Mouse (Mus musculus): ENCODE measurements around the gene Ncor2. TPM values are rescaled to one million over a fixed set of nuclear protein-coding genes. Genes with fewer than 3 reads are reported as not detected.
A peak's percentile ranks its signal among the peaks of the same experiment; 100 is the strongest.

Gene Ncor2
- polyA plus RNA-seq, 1 experiment from 2014 or later, result 34.9 TPM

DNA sequence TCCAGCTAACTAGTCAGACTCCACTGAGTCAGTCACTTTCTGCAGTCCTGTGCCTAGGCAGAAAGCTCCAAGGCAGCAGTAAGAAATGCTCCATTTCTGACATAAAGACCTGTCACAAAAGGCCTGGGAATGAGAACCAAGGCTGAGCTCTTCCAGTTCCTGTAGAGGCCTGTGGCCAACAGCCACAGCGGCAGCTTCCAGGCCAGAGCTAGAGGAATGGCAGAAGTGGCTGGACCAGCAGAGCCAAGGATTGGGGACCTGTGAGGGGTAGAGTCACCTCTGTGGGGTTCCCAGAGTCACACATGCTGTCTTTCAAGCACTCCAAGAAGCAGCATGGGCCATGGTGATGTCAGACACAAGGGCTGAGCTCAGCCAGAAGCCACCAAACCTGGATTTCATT is 66.4 kb downstream of the Ncor2 start:
- H3K36me3 ChIP-seq, result peaks cover 77% of the 10 kb centered on the region

GRCm38 (mm10) chr5:125111137-125111536 is 67.9 kb downstream of the Ncor2 start:
- peaks cover 54% of the 10 kb centered on the region for H3K4me1 ChIP-seq
- peak overlapping the region; percentile 84 for H3K27ac ChIP-seq
- peak; percentile 35 for ATAC-seq (ENCODE audit: low FRiP score, low read depth)
- H3K4me2 ChIP-seq (replicated peaks), result 0 out of 2 replicates have a peak overlapping the region, but pooled peaks have one; percentile 10
- peaks cover 74% of the 10 kb centered on the region for H3K36me3 ChIP-seq
- 35% methylated on average over 6 of the region's 6 CpGs for WGBS
- H3K9ac ChIP-seq, result peak overlapping the region; percentile 52
- H3K4me3 ChIP-seq, result no peak overlapping the region
- H3K9me3 ChIP-seq, result peaks cover 4% of the 10 kb centered on the region; the same call in 1 of the 2 replicates
- H3K27me3 ChIP-seq, result no peaks in the 10 kb centered on the region

More for the DNA sequence above, 66.4 kb downstream of the Ncor2 start:
- peaks cover 4% of the 10 kb centered on the region; the same call in 1 of the 2 replicates for H3K9me3 ChIP-seq
- no peak for ATAC-seq (ENCODE audit: low FRiP score, low read depth)
- H3K27ac ChIP-seq, result peak overlapping the region; percentile 84
- H3K9ac ChIP-seq, result 0 out of 2 replicates have a peak overlapping the region, but pooled peaks have one; percentile 35
- peak overlapping the region; percentile 16; the same call in 1 of the 2 replicates for H3K4me2 ChIP-seq (replicated peaks)
- 61% methylated on average over 1 of the region's 1 CpGs for WGBS
- H3K27me3 ChIP-seq, result no peaks in the 10 kb centered on the region
- H3K4me3 ChIP-seq, result no peak overlapping the region
- H3K4me1 ChIP-seq, result peaks cover 49% of the 10 kb centered on the region

GRCm38 (mm10) chr5:125110722-125111121 is 68.3 kb downstream of the Ncor2 start:
- H3K9me3 ChIP-seq, result peaks cover 4% of the 10 kb centered on the region; the same call in 1 of the 2 replicates
- ATAC-seq (ENCODE audit: low FRiP score, low read depth), result no peak
- H3K4me2 ChIP-seq (replicated peaks), result 0 out of 2 replicates have a peak overlapping the region, but pooled peaks have one; percentile 10
- H3K27me3 ChIP-seq, result no peaks in the 10 kb centered on the region
- peak overlapping the region; percentile 52; the same call in 1 of the 2 replicates for H3K9ac ChIP-seq
- peak overlapping the region; percentile 84; the same call in 1 of the 2 replicates for H3K27ac ChIP-seq
- 41% methylated on average over 3 of the region's 3 CpGs for WGBS
- no peak overlapping the region for H3K4me3 ChIP-seq
- H3K4me1 ChIP-seq, result peaks cover 54% of the 10 kb centered on the region
- peaks cover 74% of the 10 kb centered on the region for H3K36me3 ChIP-seq

GRCm38 (mm10) chr5:125110196-125110595 is 68.8 kb downstream of the Ncor2 start:
- Histone ChIP-seq H3K4me2 (replicated peaks) (no peak overlapping the region), H3K27me3 (no peaks in the 10 kb centered on the region), H3K9ac (no peak overlapping the region), H3K9me3 (no peaks in the 10 kb centered on the region), H3K36me3 (peaks cover 74% of the 10 kb centered on the region), H3K4me1 (peaks cover 56% of the 10 kb centered on the region), H3K27ac (peak overlapping the region; percentile 84; the same call in 1 of the 2 replicates), H3K4me3 (no peak overlapping the region)
- no peak for ATAC-seq (ENCODE audit: low FRiP score, low read depth)
- WGBS, result 43% methylated on average over 8 of the region's 8 CpGs

- WGBS, result 61% methylated on average over 11 of the region's 11 CpGs
- no peak overlapping the region for H3K4me3 ChIP-seq
- H3K27me3 ChIP-seq, result no peaks in the 10 kb centered on the region
- peaks cover 76% of the 10 kb centered on the region for H3K36me3 ChIP-seq
- H3K27ac ChIP-seq, result no peak overlapping the region
- H3K4me1 ChIP-seq, result peaks cover 60% of the 10 kb centered on the region
- no peaks in the 10 kb centered on the region for H3K9me3 ChIP-seq
- no peak overlapping the region for H3K9ac ChIP-seq
- H3K4me2 ChIP-seq (replicated peaks), result no peak overlapping the region
- ATAC-seq (ENCODE audit: low FRiP score, low read depth), result no peak
Observed at GRCm38 (mm10) chr5:125107011-125107651, 71.9 kb downstream of the Ncor2 start.

DNA sequence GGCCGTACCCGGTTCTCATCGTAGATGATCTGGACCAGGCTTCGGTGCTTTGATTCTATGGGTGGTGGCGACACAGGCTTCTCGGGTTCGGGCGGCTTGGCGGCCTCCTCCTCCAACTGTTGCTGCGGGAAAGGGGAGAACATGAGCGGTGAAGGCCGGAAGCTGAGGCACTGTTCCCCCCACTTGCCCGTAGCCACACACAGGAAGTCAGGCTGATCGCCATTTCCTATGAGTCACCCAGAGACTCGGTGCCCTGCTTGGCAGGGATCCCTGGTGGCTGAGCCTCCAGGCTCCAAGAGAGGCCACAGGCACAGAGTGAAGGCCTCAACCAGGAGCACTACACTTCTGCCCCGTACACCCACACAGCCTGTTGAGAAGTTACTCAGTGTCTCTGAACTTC is 72.8 kb downstream of the Ncor2 start:
- H3K4me1 ChIP-seq, result peaks cover 50% of the 10 kb centered on the region
- H3K27ac ChIP-seq, result no peak overlapping the region

DNA sequence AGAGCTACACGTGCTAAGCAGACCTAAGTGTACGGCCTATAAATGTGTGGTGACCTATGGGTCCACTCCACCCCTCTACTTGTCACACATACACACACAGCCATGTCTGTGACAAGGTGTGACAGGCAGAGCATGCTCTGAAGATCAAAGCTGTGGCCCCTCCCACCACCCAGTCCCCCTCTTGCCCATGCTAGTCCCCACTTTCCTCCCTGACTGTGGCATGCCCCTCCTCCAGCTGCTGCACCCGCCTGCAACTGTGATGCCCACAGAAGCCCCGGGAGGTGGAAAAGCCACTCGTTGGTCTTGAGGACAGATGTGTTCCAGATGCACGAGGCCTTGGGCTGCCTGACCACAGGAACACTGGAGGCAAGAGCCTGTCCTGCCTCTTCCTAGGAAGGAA is 74.2 kb downstream of the Ncor2 start:
- WGBS, result 39% methylated on average over 6 of the region's 6 CpGs
- no peaks in the 10 kb centered on the region for H3K27me3 ChIP-seq
- peaks cover 37% of the 10 kb centered on the region for H3K4me1 ChIP-seq
- no peak overlapping the region for H3K4me2 ChIP-seq (replicated peaks)
- no peak overlapping the region for H3K4me3 ChIP-seq
- no peak overlapping the region; the same call in 1 of the 2 replicates for H3K9ac ChIP-seq
- no peak for ATAC-seq (ENCODE audit: low FRiP score, low read depth)
- H3K9me3 ChIP-seq, result no peaks in the 10 kb centered on the region
- peaks cover 91% of the 10 kb centered on the region for H3K36me3 ChIP-seq
- no peak overlapping the region; the same call in 1 of the 2 replicates for H3K27ac ChIP-seq

More for the DNA sequence above, 72.8 kb downstream of the Ncor2 start:
- H3K27me3 ChIP-seq, result no peaks in the 10 kb centered on the region
- no peak overlapping the region for H3K4me3 ChIP-seq
- H3K9ac ChIP-seq, result no peak overlapping the region
- no peaks in the 10 kb centered on the region for H3K9me3 ChIP-seq
- no peak for ATAC-seq (ENCODE audit: low FRiP score, low read depth)
- H3K36me3 ChIP-seq, result peaks cover 82% of the 10 kb centered on the region
- WGBS, result 88% methylated on average over 16 of the region's 16 CpGs
- H3K4me2 ChIP-seq (replicated peaks), result no peak overlapping the region

GRCm38 (mm10) chr5:125103396-125103795 is 75.6 kb downstream of the Ncor2 start:
- WGBS, result 47% methylated on average over 6 of the region's 6 CpGs
- H3K27me3 ChIP-seq, result no peaks in the 10 kb centered on the region
- peak overlapping the region; percentile 79; the same call in 1 of the 2 replicates for H3K27ac ChIP-seq
- H3K36me3 ChIP-seq, result peaks cover 92% of the 10 kb centered on the region
- ATAC-seq (ENCODE audit: low FRiP score, low read depth), result 0 out of 2 replicates have a peak, but pooled peaks have one; percentile 26
- no peaks in the 10 kb centered on the region for H3K9me3 ChIP-seq
- no peak overlapping the region for H3K4me3 ChIP-seq
- H3K9ac ChIP-seq, result 0 out of 2 replicates have a peak overlapping the region, but pooled peaks have one; percentile 19
- peak overlapping the region; percentile 23; the same call in 1 of the 2 replicates for H3K4me2 ChIP-seq (replicated peaks)
- H3K4me1 ChIP-seq, result peaks cover 35% of the 10 kb centered on the region

- H3K27ac ChIP-seq, result peak overlapping the region; percentile 79
- ATAC-seq (ENCODE audit: low FRiP score, low read depth), result 0 out of 2 replicates have a peak, but pooled peaks have one; percentile 44
- H3K4me2 ChIP-seq (replicated peaks), result peak overlapping the region; percentile 23; the same call in 1 of the 2 replicates
- no peaks in the 10 kb centered on the region for H3K9me3 ChIP-seq
- 0 out of 2 replicates have a peak overlapping the region, but pooled peaks have one; percentile 19 for H3K9ac ChIP-seq
- 38% methylated on average over 7 of the region's 7 CpGs for WGBS
- no peak overlapping the region for H3K4me3 ChIP-seq
- H3K36me3 ChIP-seq, result peaks cover 92% of the 10 kb centered on the region
- H3K27me3 ChIP-seq, result no peaks in the 10 kb centered on the region
- H3K4me1 ChIP-seq, result peaks cover 35% of the 10 kb centered on the region
Observed at GRCm38 (mm10) chr5:125102907-125103306, 76.1 kb downstream of the Ncor2 start.

DNA sequence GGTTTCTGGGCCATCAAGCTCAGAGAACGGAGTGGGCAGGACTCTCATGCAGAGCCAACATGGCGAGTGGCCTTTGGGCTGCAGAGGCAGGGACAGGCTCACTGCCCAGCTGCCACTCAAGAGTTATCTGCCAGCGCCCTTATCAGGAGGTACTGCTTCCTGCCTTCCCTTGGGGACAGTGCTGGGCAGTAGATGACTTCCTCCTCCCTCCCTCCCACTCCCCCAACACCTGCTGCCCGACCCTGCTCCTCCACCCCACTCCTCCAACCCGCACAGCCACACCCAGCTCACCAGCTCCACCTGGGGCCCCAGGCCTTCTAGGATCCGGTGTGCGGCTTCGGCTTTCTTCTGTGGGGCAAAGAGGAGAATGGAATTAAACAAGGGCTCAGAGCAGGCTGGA is 76.7 kb downstream of the Ncor2 start:
- no peaks in the 10 kb centered on the region for H3K9me3 ChIP-seq
- H3K27ac ChIP-seq, result peak overlapping the region; percentile 79
- no peak overlapping the region for H3K4me3 ChIP-seq
- peaks cover 92% of the 10 kb centered on the region for H3K36me3 ChIP-seq
- H3K4me2 ChIP-seq (replicated peaks), result 0 out of 2 replicates have a peak overlapping the region, but pooled peaks have one; percentile 23
- ATAC-seq (ENCODE audit: low FRiP score, low read depth), result no peak
- WGBS, result 79% methylated on average over 8 of the region's 8 CpGs
- no peak overlapping the region for H3K9ac ChIP-seq
- H3K27me3 ChIP-seq, result no peaks in the 10 kb centered on the region
- peaks cover 35% of the 10 kb centered on the region for H3K4me1 ChIP-seq

DNA sequence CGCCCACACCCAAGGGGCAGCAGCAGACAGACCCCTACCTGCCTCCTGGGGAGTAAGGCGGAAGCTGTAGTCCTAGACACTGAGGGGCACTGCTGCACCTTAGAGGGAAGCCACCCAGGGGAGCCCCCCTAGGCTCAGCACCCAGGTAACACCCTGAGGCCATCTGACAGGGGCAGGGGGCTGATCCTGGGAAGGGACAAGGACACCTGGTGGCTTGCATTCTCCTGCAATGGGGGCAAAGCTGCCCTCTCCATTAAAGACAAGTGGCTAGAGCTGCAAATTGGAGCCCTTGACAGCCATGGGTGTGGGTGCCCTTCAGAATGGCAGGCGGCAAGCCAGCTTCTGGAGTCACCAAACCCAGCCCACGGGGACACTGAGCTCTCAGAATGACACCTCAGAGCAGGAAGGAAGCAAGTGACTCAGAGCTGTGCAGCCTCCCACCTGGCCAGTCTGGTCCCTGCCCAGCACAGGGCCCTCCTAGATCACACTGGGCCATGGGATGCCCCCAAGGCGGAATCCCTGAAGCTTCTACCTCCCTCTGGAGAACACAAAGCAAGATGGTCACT is 79.2 kb downstream of the Ncor2 start:
- Histone ChIP-seq H3K9me3 (no peaks in the 10 kb centered on the region), H3K27me3 (no peaks in the 10 kb centered on the region), H3K9ac (no peak overlapping the region), H3K4me3 (no peak overlapping the region), H3K27ac (no peak overlapping the region), H3K36me3 (peaks cover 96% of the 10 kb centered on the region), H3K4me2 (replicated peaks) (no peak overlapping the region), H3K4me1 (peaks cover 25% of the 10 kb centered on the region)
- WGBS, result 91% methylated on average over 5 of the region's 5 CpGs
- no peak for ATAC-seq (ENCODE audit: low FRiP score, low read depth)

DNA sequence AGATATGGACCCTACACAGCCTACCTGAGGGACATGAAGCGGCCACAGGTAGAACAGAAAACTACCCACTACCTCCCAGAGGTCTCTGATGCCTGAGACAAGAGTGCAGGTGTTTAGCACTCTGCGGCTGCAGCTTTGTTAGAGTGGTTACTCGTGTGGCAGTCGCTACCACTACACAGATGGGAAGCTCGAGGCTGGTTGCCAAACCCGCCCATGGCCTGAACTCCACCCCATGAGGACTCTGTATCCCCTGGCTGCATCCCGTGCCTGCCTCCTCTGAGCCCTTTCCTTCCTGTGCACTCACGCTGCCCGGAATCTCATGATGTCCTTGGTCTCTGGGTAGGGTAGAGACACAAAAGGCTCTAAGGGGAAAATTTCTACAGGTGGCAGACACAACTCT is 80.3 kb downstream of the Ncor2 start:
- H3K9ac ChIP-seq, result no peak overlapping the region
- no peak overlapping the region for H3K4me2 ChIP-seq (replicated peaks)
- H3K4me1 ChIP-seq, result peaks cover 14% of the 10 kb centered on the region
- peaks cover 94% of the 10 kb centered on the region for H3K36me3 ChIP-seq
- 89% methylated on average over 9 of the region's 9 CpGs for WGBS
- no peak overlapping the region for H3K27ac ChIP-seq
- no peak overlapping the region for H3K4me3 ChIP-seq
- H3K27me3 ChIP-seq, result no peaks in the 10 kb centered on the region
- H3K9me3 ChIP-seq, result no peaks in the 10 kb centered on the region
- no peak for ATAC-seq (ENCODE audit: low FRiP score, low read depth)

Measured in limb, embryonic 13.5 days (tissue).